Mouse (Mus musculus) liver, adult 2 months (tissue): ENCODE data around the gene Arhgap32. TPM values are rescaled to one million over a fixed set of nuclear protein-coding genes. Genes with fewer than 3 reads are reported as not detected.

Experiments used
- DNase-seq: peaks from one replicate; pipeline ENCODE4 v3.0.0-alpha.2; 2011; ENCODE audit warnings: low read depth, low spot score; ENCODE audit errors: extremely low read depth
- H3K27ac ChIP-seq: fragments of 200-500 bp; replicated peaks from 2 replicates; pipeline ENCODE4 v1.5.1; 2012; ENCODE audit warnings: low read depth, mild to moderate bottlenecking, control low read depth, inconsistent platforms, low read length; ENCODE audit not compliant: insufficient read depth
- H3K27me3 ChIP-seq: fragments of 200-500 bp; 2 replicates; pipeline ENCODE4 v1.6.1; 2012; ENCODE audit warnings: mild to moderate bottlenecking, moderate library complexity, low read length, inconsistent platforms; ENCODE audit not compliant: control insufficient read depth, insufficient read depth
- H3K36me3 ChIP-seq: fragments of 200-500 bp; 2 replicates; pipeline ENCODE4 v1.6.1; 2012; ENCODE audit warnings: low read length, inconsistent platforms; ENCODE audit not compliant: control insufficient read depth, insufficient read depth
- H3K4me1 ChIP-seq: fragments of 200-500 bp; 2 replicates; pipeline ENCODE4 v1.6.1; 2011; ENCODE audit warnings: low read length; ENCODE audit not compliant: control insufficient read depth, insufficient read depth
- H3K4me3 ChIP-seq: fragments of 200-500 bp; 2 replicates; pipeline ENCODE4 v1.5.1; 2011; ENCODE audit warnings: low read depth, mild to moderate bottlenecking, control low read depth, low read length, moderate library complexity; ENCODE audit not compliant: insufficient read depth
- H3K79me2 ChIP-seq: fragments of 200-500 bp; 2 replicates; pipeline ENCODE4 v1.6.1; 2012; ENCODE audit warnings: inconsistent platforms, mild to moderate bottlenecking, low read length, moderate library complexity; ENCODE audit not compliant: control insufficient read depth, insufficient read depth
- H3K9ac ChIP-seq: fragments of 200-500 bp; 2 replicates; pipeline ENCODE4 v1.6.1; 2012; ENCODE audit warnings: low read depth, mild to moderate bottlenecking, control low read depth, inconsistent platforms, low read length
- CTCF ChIP-seq: fragments of 200-500 bp; IDR thresholded peaks from 2 replicates; pipeline ENCODE4 v1.5.1; 2011; ENCODE audit warnings: low read depth, low read length, control low read depth
- POLR2A ChIP-seq: fragments of 200-500 bp; IDR thresholded peaks from 2 replicates; pipeline ENCODE4 v1.6.1; 2011; ENCODE audit warnings: low read length, control low read depth; ENCODE audit not compliant: insufficient read depth; ENCODE audit errors: extremely low read depth
- WGBS: fragments of 180-500 bp; shearing (Covaris S2); methylation state at CpG from one replicate; pipeline ENCODE4 v1.1.7; 2018; 5-methylcytosine and 5-hydroxymethylcytosine counted together
- polyA plus RNA-seq: library from polyadenylated mRNA; depleted of rRNA; stranded (reverse); fragments of >200 nt; gene quantifications from 2 replicates; pipeline ENCODE4 v1.2.3, GENCODE M21; 2012
- total RNA-seq: library from RNA; depleted of rRNA; stranded (reverse); fragments of >200 nt; gene quantifications from 2 replicates; pipeline ENCODE4 v1.2.3, GENCODE M21; 2014

The Arhgap32 gene
- total and polyA plus RNA-seq, 2 experiments: 0.98 to 3.4 TPM

DNA sequence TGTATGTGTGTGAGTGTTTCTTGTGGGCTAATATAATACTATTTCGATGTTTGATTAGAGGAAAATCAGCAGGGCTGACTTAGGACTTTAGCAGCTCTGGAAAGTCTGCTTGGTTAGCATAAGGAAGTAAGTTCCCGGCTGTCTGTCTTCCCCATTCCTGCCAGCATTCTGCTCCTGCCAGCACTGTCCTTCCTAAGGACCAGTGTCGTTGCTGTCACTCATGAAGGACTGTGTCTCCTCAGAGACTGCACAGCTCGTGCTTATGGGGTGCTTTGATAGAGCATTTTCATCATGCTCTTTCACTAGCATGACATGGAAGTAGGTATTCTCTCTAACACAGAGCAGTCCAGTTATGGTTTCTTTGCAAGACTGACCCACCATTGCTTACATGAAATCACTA lies 109.0 kb downstream of the Arhgap32 start:
- no peak overlapping the region for H3K4me3 ChIP-seq
- WGBS: 58% methylated on average over 4 of the region's 4 CpGs
- no peaks in the 10 kb centered on the region for H3K27me3 ChIP-seq
- TF ChIP-seq CTCF (no peak), POLR2A (no peak)
- peaks cover 3% of the 10 kb centered on the region; the same call in 1 of the 2 replicates for H3K4me1 ChIP-seq
- H3K27ac ChIP-seq: no peak overlapping the region
- DNase-seq: no peak
- H3K36me3 ChIP-seq: no peaks in the 10 kb centered on the region
- no peak overlapping the region for H3K9ac ChIP-seq
- H3K79me2 ChIP-seq: no peaks in the 10 kb centered on the region

DNA sequence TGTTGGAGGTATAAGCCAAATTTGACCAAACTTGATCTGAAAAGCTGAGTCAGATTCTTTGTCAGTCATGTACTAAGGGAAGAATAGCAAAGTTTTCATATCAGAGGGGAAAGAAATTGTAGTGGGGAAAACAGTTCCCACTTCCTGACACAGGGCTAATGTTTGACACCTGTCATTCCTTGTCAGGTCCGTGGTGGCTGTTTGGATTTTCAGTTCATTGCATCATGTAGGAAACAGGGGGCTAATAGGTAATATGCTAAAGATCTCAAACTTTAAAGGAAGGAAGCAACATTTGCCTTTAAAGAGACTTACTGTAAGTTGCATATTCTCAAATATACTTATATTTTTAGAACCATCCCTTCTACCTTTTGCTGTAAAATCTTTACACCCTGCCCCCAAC lies 109.6 kb downstream of the Arhgap32 start:
- TF ChIP-seq CTCF (no peak), POLR2A (no peak)
- H3K4me3 ChIP-seq: no peak overlapping the region

DNA sequence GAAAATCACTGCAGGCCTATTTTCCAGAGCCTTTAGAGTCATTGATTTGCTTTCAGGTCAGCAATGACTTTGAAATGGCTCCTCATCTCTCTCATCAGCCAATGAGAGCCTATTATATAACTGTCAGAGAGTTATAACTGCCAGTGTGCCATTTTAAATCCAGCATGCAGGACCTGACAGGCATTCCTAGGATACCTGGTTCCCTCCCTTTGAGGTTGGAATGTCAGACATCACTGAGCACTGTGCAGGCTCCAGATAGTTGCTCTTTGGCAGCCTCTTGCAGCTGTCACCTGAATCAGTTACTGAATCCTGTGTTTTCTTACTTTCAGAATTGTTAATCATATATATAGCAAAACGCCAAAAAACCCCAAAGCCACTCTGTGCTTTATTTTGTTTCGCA lies 111.1 kb downstream of the Arhgap32 start:
- 69% methylated on average over 2 of the region's 2 CpGs for WGBS
- DNase-seq: no peak
- H3K27me3 ChIP-seq: no peaks in the 10 kb centered on the region
- H3K4me1 ChIP-seq: peaks cover 3% of the 10 kb centered on the region; the same call in 1 of the 2 replicates
- H3K36me3 ChIP-seq: no peaks in the 10 kb centered on the region
- no peak overlapping the region for H3K9ac ChIP-seq
- H3K79me2 ChIP-seq: no peaks in the 10 kb centered on the region
- H3K27ac ChIP-seq: no peak overlapping the region
- no peak overlapping the region for H3K4me3 ChIP-seq
- TF ChIP-seq POLR2A (no peak), CTCF (no peak)

More for the DNA sequence above, 109.6 kb downstream of the Arhgap32 start:
- no peak overlapping the region for H3K9ac ChIP-seq
- WGBS: 33% methylated on average over 1 of the region's 1 CpGs
- peaks cover 3% of the 10 kb centered on the region; the same call in 1 of the 2 replicates for H3K4me1 ChIP-seq
- no peak overlapping the region for H3K27ac ChIP-seq
- no peaks in the 10 kb centered on the region for H3K27me3 ChIP-seq
- no peaks in the 10 kb centered on the region for H3K79me2 ChIP-seq
- H3K36me3 ChIP-seq: no peaks in the 10 kb centered on the region
- DNase-seq: no peak

DNA sequence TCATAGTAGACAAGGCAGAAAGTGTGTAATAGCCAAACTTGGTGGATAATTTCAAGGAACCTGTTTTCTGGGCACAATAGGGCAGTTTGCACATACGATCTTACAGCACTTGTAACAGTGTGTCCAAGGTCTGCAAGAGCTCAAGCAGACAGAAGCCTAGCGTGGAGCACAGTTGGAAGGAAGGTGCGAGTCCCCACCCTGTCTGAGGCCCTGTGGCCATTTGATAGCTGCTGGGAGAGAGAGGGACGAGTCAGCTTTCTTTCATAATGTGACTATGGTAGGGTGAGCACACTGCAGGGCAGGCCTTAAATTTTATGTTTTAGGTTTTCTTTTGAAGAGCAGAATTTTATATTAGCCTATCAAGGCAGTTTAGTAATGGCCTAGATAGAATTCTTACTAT lies 117.7 kb downstream of the Arhgap32 start:
- TF ChIP-seq POLR2A: no peak
- no peak for TF ChIP-seq CTCF
- no peak overlapping the region for H3K27ac ChIP-seq
- WGBS: 96% methylated on average over 4 of the region's 4 CpGs
- no peaks in the 10 kb centered on the region for H3K27me3 ChIP-seq
- no peaks in the 10 kb centered on the region for H3K4me1 ChIP-seq
- DNase-seq: no peak
- H3K9ac ChIP-seq: no peak overlapping the region
- H3K4me3 ChIP-seq: no peak overlapping the region
- no peaks in the 10 kb centered on the region; the same call in 1 of the 2 replicates for H3K79me2 ChIP-seq
- no peaks in the 10 kb centered on the region for H3K36me3 ChIP-seq

DNA sequence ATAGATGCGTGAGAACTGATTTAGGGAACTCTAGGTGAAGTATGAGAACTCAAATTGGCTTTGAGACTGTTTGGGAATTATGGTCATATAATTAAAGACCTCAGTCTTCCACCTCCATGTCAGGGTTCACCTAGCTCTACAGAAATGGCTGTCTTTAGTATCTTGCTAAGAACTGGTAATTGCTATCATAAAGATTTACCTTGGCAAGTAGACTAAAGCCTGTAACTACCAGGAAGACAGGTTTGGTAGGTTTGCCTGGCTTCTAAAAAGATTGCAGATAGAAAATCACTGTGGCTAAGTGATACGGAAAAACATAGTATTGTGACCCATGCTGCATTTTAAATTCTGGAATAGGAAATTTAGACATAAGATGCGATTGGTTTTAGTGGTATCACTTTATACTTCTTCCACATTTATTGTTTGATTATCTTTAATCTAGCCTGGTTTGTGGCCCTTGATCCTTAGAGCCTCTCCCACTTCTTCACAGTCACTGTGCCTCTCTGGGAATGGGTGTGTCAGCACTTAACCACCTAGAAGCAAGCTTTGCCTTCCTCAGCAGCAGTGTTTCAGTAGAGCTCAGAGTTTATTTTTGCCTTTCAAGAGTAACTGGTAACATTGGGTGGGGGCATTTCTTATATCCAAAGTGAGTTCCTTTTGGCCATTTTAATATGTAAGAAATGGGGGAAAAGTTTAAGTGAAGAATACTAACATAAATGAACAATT lies 119.0 kb downstream of the Arhgap32 start:
- Histone ChIP-seq H3K79me2 (peaks cover 4% of the 10 kb centered on the region; the same call in 1 of the 2 replicates), H3K36me3 (peaks cover 6% of the 10 kb centered on the region; the same call in 1 of the 2 replicates), H3K27me3 (no peaks in the 10 kb centered on the region), H3K4me1 (no peaks in the 10 kb centered on the region), H3K27ac (no peak overlapping the region), H3K4me3 (no peak overlapping the region), H3K9ac (no peak overlapping the region)
- 92% methylated on average over 3 of the region's 3 CpGs for WGBS
- DNase-seq: no peak
- TF ChIP-seq CTCF (no peak), POLR2A (no peak)

DNA sequence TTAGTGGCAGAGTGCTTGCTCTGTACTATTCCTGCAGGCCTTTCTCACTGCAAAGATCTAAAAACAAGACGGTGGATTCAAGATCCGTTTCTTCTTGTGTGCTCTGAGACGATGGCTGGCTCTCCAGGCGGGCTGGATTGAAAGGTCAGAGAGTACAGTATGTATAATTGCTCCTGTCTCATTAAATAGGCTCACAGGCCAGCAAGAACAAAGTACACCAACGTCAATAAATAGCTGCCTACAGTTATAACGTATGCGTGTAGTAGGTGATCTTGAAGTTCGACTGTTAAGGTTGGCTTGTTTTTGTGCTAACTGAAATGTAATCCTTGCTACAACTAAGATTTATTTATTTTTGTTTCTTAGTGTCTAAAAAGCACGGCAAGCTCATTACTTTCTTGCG lies 123.0 kb downstream of the Arhgap32 start:
- TF ChIP-seq POLR2A (no peak), CTCF (no peak)

More for the DNA sequence above, 123.0 kb downstream of the Arhgap32 start:
- Histone ChIP-seq H3K79me2 (peaks cover 4% of the 10 kb centered on the region; the same call in 1 of the 2 replicates), H3K4me3 (no peak overlapping the region), H3K36me3 (peaks cover 6% of the 10 kb centered on the region; the same call in 1 of the 2 replicates), H3K4me1 (peaks cover 6% of the 10 kb centered on the region; the same call in 1 of the 2 replicates), H3K27ac (no peak overlapping the region), H3K9ac (no peak overlapping the region), H3K27me3 (no peaks in the 10 kb centered on the region)
- 73% methylated on average over 10 of the region's 10 CpGs for WGBS
- no peak for DNase-seq
